Mouse (Mus musculus) hindbrain, embryonic 11.5 days (tissue): ENCODE results near the gene Psmb9. TPM values are rescaled to one million over a fixed set of nuclear protein-coding genes. Genes with fewer than 3 reads are reported as not detected.

Experiments
- ATAC-seq: fragments of 200-750 bp; cut with Nextera tagmentation; 2 replicates; pipeline ENCODE4 v1.8.0; 2017; ENCODE audit warnings: mild to moderate bottlenecking, moderate TSS enrichment, moderate library complexity; ENCODE audit not compliant: low FRiP score
- DNase-seq: peaks from one replicate; pipeline ENCODE4 v3.0.0-alpha.2; 2015; ENCODE audit warnings: low spot score
- H3K27ac ChIP-seq: fragments of 300-500 bp; sonication (generic); 2 replicates; pipeline ENCODE4 v1.5.1; 2014; ENCODE audit warnings: mild to moderate bottlenecking, low read depth, low read length
- H3K27me3 ChIP-seq: fragments of 300-500 bp; sonication (generic); 2 replicates; pipeline ENCODE4 v1.6.1; 2014; ENCODE audit warnings: mild to moderate bottlenecking, low read length, moderate library complexity, mixed read lengths; ENCODE audit not compliant: control insufficient read depth, insufficient read depth
- H3K36me3 ChIP-seq: fragments of 300-500 bp; sonication (generic); 2 replicates; pipeline ENCODE4 v1.6.1; 2014; ENCODE audit warnings: mild to moderate bottlenecking, low read length, moderate library complexity, mixed read lengths; ENCODE audit not compliant: control insufficient read depth, insufficient read depth
- H3K4me1 ChIP-seq: fragments of 300-500 bp; sonication (generic); replicated peaks from 2 replicates; pipeline ENCODE4 v1.6.1; 2014; ENCODE audit warnings: low read length, mixed read lengths; ENCODE audit not compliant: control insufficient read depth, insufficient read depth
- H3K4me2 ChIP-seq: fragments of 300-500 bp; sonication (generic); replicated peaks from 2 replicates; pipeline ENCODE4 v1.6.1; 2014; ENCODE audit warnings: mild to moderate bottlenecking, low read depth, low read length
- H3K4me3 ChIP-seq: fragments of 300-500 bp; sonication (generic); 2 replicates; pipeline ENCODE4 v1.5.1; 2014; ENCODE audit warnings: low read depth, low read length
- H3K9ac ChIP-seq: fragments of 300-500 bp; sonication (generic); 2 replicates; pipeline ENCODE4 v1.6.1; 2014; ENCODE audit warnings: low read depth, low read length
- H3K9me3 ChIP-seq: fragments of 300-500 bp; sonication (generic); 2 replicates; pipeline ENCODE4 v1.6.1; 2016; ENCODE audit warnings: low read length; ENCODE audit not compliant: control insufficient read depth
- WGBS: fragments of 180-500 bp; shearing (Covaris S2); extraction: QIAGEN DNeasy Blood & Tissue Kit; methylation state at CpG from one replicate; pipeline ENCODE4 v1.1.7; 2014; 5-methylcytosine and 5-hydroxymethylcytosine counted together
- polyA plus RNA-seq: library from polyadenylated mRNA; unstranded; fragments of >200 nt; fragmentation: Nextera tagmentation; extraction: Ambion mirVana; gene quantifications from 2 replicates; pipeline ENCODE4 v1.2.1, GENCODE M21; 2014

The Psmb9 gene
- polyA plus RNA-seq, 1 experiment from 2014 or later, result 0.42 TPM

GRCm38 (mm10) chr17:34196941-34197894 lies 9.7 kb upstream of the Psmb9 start, which contains the start of gene Psmb8:
Psmb8 (plus strand) TSS chr17:34197721.
- peaks cover 57% of the 10 kb centered on the region for H3K27me3 ChIP-seq
- WGBS, result 4% methylated on average over 41 of the region's 41 CpGs
- H3K9me3 ChIP-seq, result no peaks in the 10 kb centered on the region
- peak within 1 kb of the TSS; percentile 33 for H3K4me3 ChIP-seq
- H3K36me3 ChIP-seq, result no peaks in the 10 kb centered on the region
- peaks cover 3% of the 10 kb centered on the region for H3K4me1 ChIP-seq
- peak; percentile 71 for ATAC-seq
- H3K9ac ChIP-seq, result no peak within 1 kb of the TSS
- peak; percentile 88 for DNase-seq
- H3K4me2 ChIP-seq, result peak within 1 kb of the TSS; percentile 57
- no peak within 1 kb of the TSS for H3K27ac ChIP-seq

DNA sequence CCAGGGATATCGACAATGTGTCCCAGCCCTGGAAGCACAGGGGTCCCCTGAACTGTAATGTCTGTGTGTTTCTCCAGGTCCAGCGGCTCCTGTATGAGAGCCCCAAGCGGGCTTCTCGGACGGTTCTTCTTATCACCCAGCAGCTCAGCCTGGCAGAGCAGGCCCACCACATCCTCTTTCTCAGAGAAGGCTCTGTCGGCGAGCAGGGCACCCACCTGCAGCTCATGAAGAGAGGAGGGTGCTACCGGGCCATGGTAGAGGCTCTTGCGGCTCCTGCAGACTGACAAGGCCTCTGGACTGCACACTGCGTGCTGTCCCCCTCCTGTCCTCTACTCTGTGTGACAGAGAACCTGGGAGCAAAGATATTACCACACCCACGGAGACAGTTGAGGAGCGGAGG lies 8.9 kb upstream of the Psmb9 start:
- no peak overlapping the region for H3K4me3 ChIP-seq
- ATAC-seq (no peak), DNase-seq (no peak)
- WGBS, result 30% methylated on average over 12 of the region's 12 CpGs
- H3K36me3 ChIP-seq, result no peaks in the 10 kb centered on the region
- H3K4me2 ChIP-seq, result no peak overlapping the region
- H3K9me3 ChIP-seq, result no peaks in the 10 kb centered on the region
- peaks cover 3% of the 10 kb centered on the region for H3K4me1 ChIP-seq
- H3K27ac ChIP-seq, result no peak overlapping the region
- no peak overlapping the region for H3K9ac ChIP-seq
- H3K27me3 ChIP-seq, result peaks cover 57% of the 10 kb centered on the region

GRCm38 (mm10) chr17:34194723-34195122 lies 7.2 kb upstream of the Psmb9 start:
- 85% methylated on average over 4 of the region's 4 CpGs for WGBS

GRCm38 (mm10) chr17:34193468-34193867 lies 5.9 kb upstream of the Psmb9 start:
- DNase-seq, result no peak
- Histone ChIP-seq H3K4me2 (no peak overlapping the region), H3K9me3 (no peaks in the 10 kb centered on the region), H3K36me3 (no peaks in the 10 kb centered on the region), H3K27ac (no peak overlapping the region), H3K9ac (no peak overlapping the region), H3K4me1 (peaks cover 3% of the 10 kb centered on the region), H3K27me3 (peaks cover 57% of the 10 kb centered on the region), H3K4me3 (no peak overlapping the region)
- ATAC-seq, result no peak
- 59% methylated on average over 8 of the region's 8 CpGs for WGBS

More at GRCm38 (mm10) chr17:34194723-34195122, 7.2 kb upstream of the Psmb9 start:
- Histone ChIP-seq H3K4me1 (peaks cover 3% of the 10 kb centered on the region), H3K4me3 (no peak overlapping the region), H3K9ac (no peak overlapping the region), H3K9me3 (no peaks in the 10 kb centered on the region), H3K27ac (no peak overlapping the region), H3K4me2 (no peak overlapping the region), H3K36me3 (no peaks in the 10 kb centered on the region), H3K27me3 (peaks cover 61% of the 10 kb centered on the region)
- DNase-seq (no peak), ATAC-seq (no peak)

DNA sequence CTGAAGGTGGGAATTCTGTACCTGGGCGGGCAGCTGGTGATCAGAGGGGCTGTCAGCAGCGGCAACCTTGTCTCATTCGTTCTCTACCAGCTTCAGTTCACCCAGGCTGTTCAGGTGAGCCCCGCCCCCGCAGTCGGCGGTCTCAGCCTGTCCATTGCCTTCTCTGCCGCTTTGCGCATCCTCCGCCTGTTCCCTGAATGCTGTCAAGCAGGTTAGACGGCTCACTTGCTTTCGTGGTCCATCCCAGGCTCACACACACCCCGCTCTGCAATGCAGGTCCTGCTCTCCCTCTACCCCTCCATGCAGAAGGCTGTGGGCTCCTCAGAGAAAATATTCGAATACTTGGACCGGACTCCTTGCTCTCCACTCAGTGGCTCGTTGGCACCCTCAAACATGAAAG lies 5.3 kb upstream of the Psmb9 start:
- no peak for DNase-seq
- no peak overlapping the region for H3K4me2 ChIP-seq
- H3K27me3 ChIP-seq, result peaks cover 56% of the 10 kb centered on the region
- H3K27ac ChIP-seq, result no peak overlapping the region
- 22% methylated on average over 16 of the region's 16 CpGs for WGBS
- ATAC-seq, result no peak
- peaks cover 1% of the 10 kb centered on the region; the same call in 1 of the 2 replicates for H3K4me1 ChIP-seq
- no peak overlapping the region for H3K4me3 ChIP-seq
- no peak overlapping the region for H3K9ac ChIP-seq
- no peaks in the 10 kb centered on the region for H3K9me3 ChIP-seq
- no peaks in the 10 kb centered on the region for H3K36me3 ChIP-seq

DNA sequence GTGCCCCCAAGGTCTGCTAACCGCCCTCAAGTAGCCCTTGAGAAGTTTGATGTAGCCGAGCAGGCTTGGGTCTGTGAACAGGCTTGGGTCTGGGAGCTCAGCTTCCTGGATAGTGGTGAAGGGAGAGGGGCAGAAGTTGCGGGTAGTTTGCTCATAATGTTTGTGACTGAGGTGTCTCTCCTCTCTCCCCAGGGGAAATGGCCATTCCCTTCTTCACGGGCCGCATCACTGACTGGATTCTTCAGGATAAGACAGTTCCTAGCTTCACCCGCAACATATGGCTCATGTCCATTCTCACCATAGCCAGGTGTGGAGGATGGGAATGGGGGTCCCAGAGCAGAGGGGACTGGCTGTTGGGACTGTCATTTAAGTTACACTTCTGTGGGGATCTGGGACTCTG lies 1.4 kb upstream of the Psmb9 start:
- Histone ChIP-seq H3K36me3 (no peaks in the 10 kb centered on the region), H3K27me3 (peaks cover 59% of the 10 kb centered on the region), H3K9ac (no peak overlapping the region), H3K4me2 (no peak overlapping the region), H3K4me3 (no peak overlapping the region), H3K27ac (no peak overlapping the region), H3K9me3 (no peaks in the 10 kb centered on the region), H3K4me1 (peaks cover 7% of the 10 kb centered on the region)
- WGBS, result 73% methylated on average over 6 of the region's 6 CpGs
- no peak for ATAC-seq
- no peak for DNase-seq

GRCm38 (mm10) chr17:34188010-34188409 lies 446 bp upstream of the Psmb9 start:
- WGBS, result 5% methylated on average over 20 of the region's 20 CpGs
- ATAC-seq (peak; percentile 38), DNase-seq (no peak)
- Histone ChIP-seq H3K4me2 (peak overlapping the region; percentile 78), H3K4me1 (peaks cover 7% of the 10 kb centered on the region), H3K27ac (no peak overlapping the region), H3K36me3 (no peaks in the 10 kb centered on the region), H3K4me3 (peak overlapping the region; percentile 36), H3K9ac (peak overlapping the region; percentile 23; the same call in 1 of the 2 replicates), H3K9me3 (no peaks in the 10 kb centered on the region), H3K27me3 (peaks cover 55% of the 10 kb centered on the region)

DNA sequence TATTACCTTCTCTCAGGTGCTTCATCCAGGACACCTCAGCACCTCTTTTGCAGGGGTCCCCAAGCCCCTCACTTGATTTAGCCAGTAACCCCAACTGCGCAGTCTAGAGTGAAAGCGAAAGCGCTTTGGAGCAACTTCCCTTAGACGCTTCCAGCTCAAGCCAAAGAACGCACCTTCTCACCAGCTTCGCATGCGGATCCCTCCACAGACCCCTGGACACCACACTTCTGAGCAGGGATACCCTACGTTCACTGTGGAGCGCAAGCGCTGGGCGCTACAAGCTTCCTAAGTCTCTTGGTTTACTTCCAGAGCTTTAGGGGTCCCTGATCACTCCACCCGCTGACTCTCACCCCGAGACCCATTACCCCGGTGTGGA lies 691 bp downstream of the Psmb9 start:
- Histone ChIP-seq H3K27me3 (peaks cover 49% of the 10 kb centered on the region), H3K36me3 (no peaks in the 10 kb centered on the region), H3K4me3 (peak overlapping the region; percentile 36), H3K27ac (no peak overlapping the region), H3K4me1 (peaks cover 7% of the 10 kb centered on the region), H3K9ac (0 out of 2 replicates have a peak overlapping the region, but pooled peaks have one; percentile 4), H3K4me2 (peak overlapping the region; percentile 78), H3K9me3 (no peaks in the 10 kb centered on the region)
- DNase-seq (no peak), ATAC-seq (no peak; the same call in 1 of the 2 replicates)
- WGBS, result 3% methylated on average over 14 of the region's 14 CpGs

- H3K4me2 ChIP-seq, result no peak overlapping the region
- 86% methylated on average over 9 of the region's 9 CpGs for WGBS
- DNase-seq, result no peak
- no peak overlapping the region for H3K9ac ChIP-seq
- H3K4me3 ChIP-seq, result no peak overlapping the region
- H3K4me1 ChIP-seq, result peaks cover 7% of the 10 kb centered on the region
- H3K27ac ChIP-seq, result no peak overlapping the region
- H3K27me3 ChIP-seq, result peaks cover 49% of the 10 kb centered on the region
- no peak for ATAC-seq
- H3K36me3 ChIP-seq, result no peaks in the 10 kb centered on the region
- no peaks in the 10 kb centered on the region for H3K9me3 ChIP-seq
Observed at GRCm38 (mm10) chr17:34185526-34185925, 2.0 kb downstream of the Psmb9 start.
